Mouse (Mus musculus): Measurements from ENCODE around the gene Dusp27. TPM values are rescaled to one million over a fixed set of nuclear protein-coding genes. Genes with fewer than 3 reads are reported as not detected.
"Not testable (repeated sequence)": the region's sequence is repeated elsewhere in the genome, so short reads cannot be mapped to it uniquely, and the experiment has no call there.

Gene Dusp27
- total and polyA plus RNA-seq, 2 experiments from 2014 or later, result 0.59 to 1.2 TPM

GRCm38 (mm10) chr1:166151341-166151740 is 23.6 kb upstream of the Dusp27 start:
- Histone ChIP-seq H3K27me3 (ENCODE audit: insufficient read depth, low read length) (peaks cover 12% of the 10 kb centered on the region), H3K4me1 (ENCODE audit: insufficient read depth, low read length) (no peaks in the 10 kb centered on the region), H3K9me3 (ENCODE audit: low read length) (no peaks in the 10 kb centered on the region), H3K27ac (ENCODE audit: low read depth, low read length) (no peak overlapping the region), H3K4me2 (ENCODE audit: low read depth, low read length, poor library complexity, severe bottlenecking) (no peak overlapping the region), H3K4me3 (ENCODE audit: low read depth, low read length) (no peak overlapping the region), H3K9ac (replicated peaks; ENCODE audit: low read length, poor library complexity, severe bottlenecking) (no peak overlapping the region), H3K36me3 (ENCODE audit: insufficient read depth, low read length) (no peaks in the 10 kb centered on the region)
- ATAC-seq (ENCODE audit: low FRiP score), result no peak
- WGBS, result 29% methylated on average over 11 of the region's 11 CpGs
- TF ChIP-seq CTCF (IDR thresholded peaks at IDR 0.05), result peak; percentile 71
- peak; percentile 64 for DNase-seq (ENCODE audit: low spot score)

GRCm38 (mm10) chr1:166150035-166150434 is 22.3 kb upstream of the Dusp27 start:
- WGBS, result 86% methylated on average over 7 of the region's 7 CpGs
- Histone ChIP-seq H3K4me1 (ENCODE audit: insufficient read depth, low read length) (no peaks in the 10 kb centered on the region), H3K36me3 (ENCODE audit: insufficient read depth, low read length) (no peaks in the 10 kb centered on the region), H3K27me3 (ENCODE audit: insufficient read depth, low read length) (peaks cover 7% of the 10 kb centered on the region), H3K4me2 (ENCODE audit: low read depth, low read length, poor library complexity, severe bottlenecking) (no peak overlapping the region), H3K4me3 (ENCODE audit: low read depth, low read length) (no peak overlapping the region), H3K9ac (replicated peaks; ENCODE audit: low read length, poor library complexity, severe bottlenecking) (no peak overlapping the region), H3K9me3 (ENCODE audit: low read length) (no peaks in the 10 kb centered on the region), H3K27ac (ENCODE audit: low read depth, low read length) (no peak overlapping the region)
- TF ChIP-seq CTCF (IDR thresholded peaks at IDR 0.05), result no peak
- no peak for ATAC-seq (ENCODE audit: low FRiP score)
- DNase-seq (ENCODE audit: low spot score), result no peak

GRCm38 (mm10) chr1:166149441-166149840 is 21.7 kb upstream of the Dusp27 start:
- 94% methylated on average over 4 of the region's 4 CpGs for WGBS
- DNase-seq (ENCODE audit: low spot score) (no peak), ATAC-seq (ENCODE audit: low FRiP score) (no peak)
- Histone ChIP-seq H3K4me1 (ENCODE audit: insufficient read depth, low read length) (no peaks in the 10 kb centered on the region), H3K27ac (ENCODE audit: low read depth, low read length) (no peak overlapping the region), H3K36me3 (ENCODE audit: insufficient read depth, low read length) (no peaks in the 10 kb centered on the region), H3K9ac (replicated peaks; ENCODE audit: low read length, poor library complexity, severe bottlenecking) (no peak overlapping the region), H3K9me3 (ENCODE audit: low read length) (no peaks in the 10 kb centered on the region), H3K4me3 (ENCODE audit: low read depth, low read length) (no peak overlapping the region), H3K4me2 (ENCODE audit: low read depth, low read length, poor library complexity, severe bottlenecking) (no peak overlapping the region), H3K27me3 (ENCODE audit: insufficient read depth, low read length) (peaks cover 1% of the 10 kb centered on the region; the same call in 1 of the 2 replicates)
- no peak for TF ChIP-seq CTCF (IDR thresholded peaks at IDR 0.05)

GRCm38 (mm10) chr1:166147657-166148056 is 19.9 kb upstream of the Dusp27 start:
- H3K4me1 ChIP-seq (ENCODE audit: insufficient read depth, low read length), result no peaks in the 10 kb centered on the region
- no peak for TF ChIP-seq CTCF (IDR thresholded peaks at IDR 0.05)
- DNase-seq (ENCODE audit: low spot score) (no peak), ATAC-seq (ENCODE audit: low FRiP score) (no peak)
- no peak overlapping the region for H3K4me3 ChIP-seq (ENCODE audit: low read depth, low read length)
- 71% methylated on average over 3 of the region's 3 CpGs for WGBS
- H3K9ac ChIP-seq (replicated peaks; ENCODE audit: low read length, poor library complexity, severe bottlenecking), result no peak overlapping the region
- H3K36me3 ChIP-seq (ENCODE audit: insufficient read depth, low read length), result no peaks in the 10 kb centered on the region
- H3K27ac ChIP-seq (ENCODE audit: low read depth, low read length), result no peak overlapping the region
- H3K4me2 ChIP-seq (ENCODE audit: low read depth, low read length, poor library complexity, severe bottlenecking), result no peak overlapping the region
- H3K27me3 ChIP-seq (ENCODE audit: insufficient read depth, low read length), result no peaks in the 10 kb centered on the region
- H3K9me3 ChIP-seq (ENCODE audit: low read length), result no peaks in the 10 kb centered on the region

- no peaks in the 10 kb centered on the region for H3K36me3 ChIP-seq (ENCODE audit: insufficient read depth, low read length)
- TF ChIP-seq CTCF (IDR thresholded peaks at IDR 0.05), result no peak
- ATAC-seq (ENCODE audit: low FRiP score) (no peak), DNase-seq (ENCODE audit: low spot score) (no peak)
- H3K4me3 ChIP-seq (ENCODE audit: low read depth, low read length), result no peak overlapping the region
- H3K27ac ChIP-seq (ENCODE audit: low read depth, low read length), result no peak overlapping the region
- no peaks in the 10 kb centered on the region for H3K4me1 ChIP-seq (ENCODE audit: insufficient read depth, low read length)
- no peaks in the 10 kb centered on the region for H3K9me3 ChIP-seq (ENCODE audit: low read length)
- H3K27me3 ChIP-seq (ENCODE audit: insufficient read depth, low read length), result no peaks in the 10 kb centered on the region
- 89% methylated on average over 11 of the region's 11 CpGs for WGBS
- H3K9ac ChIP-seq (replicated peaks; ENCODE audit: low read length, poor library complexity, severe bottlenecking), result no peak overlapping the region
- H3K4me2 ChIP-seq (ENCODE audit: low read depth, low read length, poor library complexity, severe bottlenecking), result no peak overlapping the region
Observed at GRCm38 (mm10) chr1:166146626-166147025, 18.9 kb upstream of the Dusp27 start.

- TF ChIP-seq CTCF (IDR thresholded peaks at IDR 0.05), result no peak
- ATAC-seq (ENCODE audit: low FRiP score) (no peak), DNase-seq (ENCODE audit: low spot score) (no peak)
- no peaks in the 10 kb centered on the region for H3K36me3 ChIP-seq (ENCODE audit: insufficient read depth, low read length)
- H3K27me3 ChIP-seq (ENCODE audit: insufficient read depth, low read length), result no peaks in the 10 kb centered on the region
- no peak overlapping the region for H3K4me3 ChIP-seq (ENCODE audit: low read depth, low read length)
- 83% methylated on average over 6 of the region's 6 CpGs for WGBS
- no peaks in the 10 kb centered on the region for H3K9me3 ChIP-seq (ENCODE audit: low read length)
- H3K27ac ChIP-seq (ENCODE audit: low read depth, low read length), result no peak overlapping the region
- H3K4me1 ChIP-seq (ENCODE audit: insufficient read depth, low read length), result no peaks in the 10 kb centered on the region
- no peak overlapping the region for H3K4me2 ChIP-seq (ENCODE audit: low read depth, low read length, poor library complexity, severe bottlenecking)
- H3K9ac ChIP-seq (replicated peaks; ENCODE audit: low read length, poor library complexity, severe bottlenecking), result no peak overlapping the region
Observed at GRCm38 (mm10) chr1:166142369-166142768, 14.6 kb upstream of the Dusp27 start.

GRCm38 (mm10) chr1:166141868-166142267 is 14.1 kb upstream of the Dusp27 start:
- 96% methylated on average over 9 of the region's 9 CpGs for WGBS
- not testable (repeated sequence) for H3K9me3 ChIP-seq (ENCODE audit: low read length); H3K27me3 ChIP-seq (ENCODE audit: insufficient read depth, low read length); ATAC-seq (ENCODE audit: low FRiP score); H3K4me3 ChIP-seq (ENCODE audit: low read depth, low read length); DNase-seq (ENCODE audit: low spot score); H3K27ac ChIP-seq (ENCODE audit: low read depth, low read length); H3K9ac ChIP-seq (replicated peaks; ENCODE audit: low read length, poor library complexity, severe bottlenecking); H3K4me2 ChIP-seq (ENCODE audit: low read depth, low read length, poor library complexity, severe bottlenecking); H3K4me1 ChIP-seq (ENCODE audit: insufficient read depth, low read length); H3K36me3 ChIP-seq (ENCODE audit: insufficient read depth, low read length)

All from midbrain, postnatal 0 days (tissue).